In the genomic region with DNA sequence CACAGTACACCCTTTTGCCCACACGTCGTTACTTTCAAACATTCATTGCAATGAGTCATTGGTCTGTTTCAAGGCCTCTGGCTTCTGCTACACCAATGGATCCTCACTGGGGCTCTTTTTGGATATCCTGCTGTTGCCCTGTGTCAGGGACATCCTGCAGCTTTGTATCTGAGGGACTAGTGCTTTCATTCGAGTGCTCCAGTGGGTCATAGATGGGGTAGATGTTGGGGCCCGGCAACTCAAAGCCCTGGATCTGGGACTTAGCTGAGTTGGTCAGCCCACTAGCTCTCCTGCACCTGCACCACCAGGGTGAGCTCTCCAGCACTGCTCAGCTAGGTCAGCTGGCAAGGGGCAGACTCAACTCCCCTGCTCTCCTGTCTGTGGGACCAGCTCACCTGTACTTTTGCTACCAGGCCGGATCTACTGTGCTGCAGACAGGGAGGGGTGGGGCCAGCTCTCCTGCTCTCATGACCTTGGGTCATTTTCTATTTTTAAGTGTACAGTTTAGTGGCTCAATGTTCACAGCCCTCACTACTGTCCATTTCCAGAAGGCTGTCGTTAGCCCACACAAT, we compare ENCODE assay signal across 28 mouse cellular contexts. TPM values are rescaled to one million over a fixed set of nuclear protein-coding genes. Genes with fewer than 3 reads are reported as not detected.
DNase-seq lines count a peak whose midpoint lies in the region; ATAC-seq and TF ChIP-seq lines count a peak whose summit lies in the region.
"Had no signal": no experiment of that assay in that cellular context is flagged by ENCODE, and none has a peak within 500 bp of the region (broad histone marks: within the 10 kb centered on the region; RNA-seq: fewer than 3 reads in every experiment).

No protein-coding gene starts in this region.

- H3K4me3 ChIP-seq in kidney, postnatal 0 days (replicated peaks; ENCODE audit: low read depth, low read length), result no peak overlapping the region
- H3K4me3 ChIP-seq in midbrain, embryonic 11.5 days (ENCODE audit: low read depth, low read length), result no peak overlapping the region
- no peak overlapping the region for H3K4me3 ChIP-seq in midbrain, postnatal 0 days (ENCODE audit: low read depth, low read length)
- H3K4me3 ChIP-seq in left cerebral cortex, adult 2 months, result no peak overlapping the region
- H3K4me3 ChIP-seq: embryonic facial prominence, embryonic 13.5 days; forebrain, embryonic 10.5 days; forebrain, embryonic 15.5 days; layer of hippocampus, adult 2 months; limb, embryonic 13.5 days; megakaryocyte, embryonic 14.5 days; midbrain, embryonic 13.5 days had no signal

- no peaks in the 10 kb centered on the region for H3K4me1 ChIP-seq in kidney, postnatal 0 days (replicated peaks; ENCODE audit: insufficient read depth, low read length)
- no peaks in the 10 kb centered on the region for H3K4me1 ChIP-seq in midbrain, embryonic 11.5 days (ENCODE audit: control insufficient read depth, insufficient read depth, low read length)
- H3K4me1 ChIP-seq in midbrain, postnatal 0 days (ENCODE audit: insufficient read depth, low read length), result no peaks in the 10 kb centered on the region
- H3K4me1 ChIP-seq: embryonic facial prominence, embryonic 13.5 days; forebrain, embryonic 10.5 days; megakaryocyte, embryonic 14.5 days had no signal

- ATAC-seq in kidney, postnatal 0 days (replicated peaks; ENCODE audit: low FRiP score, low read depth), result no peak
- ATAC-seq in midbrain, embryonic 11.5 days (ENCODE audit: low FRiP score), result no peak
- no peak for ATAC-seq in midbrain, postnatal 0 days (ENCODE audit: low FRiP score)
- ATAC-seq: forebrain, embryonic 15.5 days; hindbrain, embryonic 16.5 days; lung, postnatal 0 days; midbrain, embryonic 13.5 days had no signal

- H3K27me3 ChIP-seq in kidney, postnatal 0 days (ENCODE audit: insufficient read depth, low read length), result no peaks in the 10 kb centered on the region
- H3K27me3 ChIP-seq in midbrain, embryonic 11.5 days (ENCODE audit: control insufficient read depth, insufficient read depth, low read length), result no peaks in the 10 kb centered on the region
- no peaks in the 10 kb centered on the region for H3K27me3 ChIP-seq in midbrain, postnatal 0 days (ENCODE audit: insufficient read depth, low read length)
- H3K27me3 ChIP-seq: embryonic facial prominence, embryonic 13.5 days; forebrain, embryonic 15.5 days; midbrain, embryonic 13.5 days had no signal

- no peaks in the 10 kb centered on the region for H3K9me3 ChIP-seq in kidney, postnatal 0 days (replicated peaks; ENCODE audit: low read length)
- no peaks in the 10 kb centered on the region for H3K9me3 ChIP-seq in midbrain, embryonic 11.5 days (ENCODE audit: control insufficient read depth, low read length)
- H3K9me3 ChIP-seq in midbrain, postnatal 0 days (ENCODE audit: low read length), result no peaks in the 10 kb centered on the region
- H3K9me3 ChIP-seq: embryonic facial prominence, embryonic 13.5 days; forebrain, embryonic 10.5 days; forebrain, embryonic 15.5 days; limb, embryonic 13.5 days; midbrain, embryonic 13.5 days had no signal

- peak; percentile 31; the same call in 1 of the 2 replicates for TF ChIP-seq CTCF in kidney, postnatal 0 days (IDR thresholded peaks at IDR 0.05; ENCODE audit: low read depth)
- TF ChIP-seq CTCF in midbrain, postnatal 0 days (IDR thresholded peaks at IDR 0.05), result no peak
- TF ChIP-seq CTCF in left cerebral cortex, adult 2 months (IDR thresholded peaks at IDR 0.05), result no peak

- no peak for DNase-seq in kidney, postnatal 0 days (ENCODE audit: low spot score)
- no peak for DNase-seq in kidney, adult 18-20 months
- DNase-seq in midbrain, embryonic 11.5 days (ENCODE audit: low spot score, missing footprints), result peak; percentile 26
- no peak for DNase-seq in midbrain, postnatal 0 days (ENCODE audit: low spot score)
- DNase-seq in adrenal gland, postnatal 25 days, result peak; percentile 9
- DNase-seq in left cerebral cortex, adult 2 months (ENCODE audit: extremely low spot score in 1 of 2, low spot score in 2 of 2), result no peak
- DNase-seq in testis, postnatal 14 days (ENCODE audit: low spot score), result no peak
- DNase-seq: B cell, adult 2 months; cerebellum, adult 11 months; cerebellum, adult 9-10 months; embryo, embryonic 11 days; gastrocnemius, postnatal 36 days; lung, adult 18-20 months; lung, postnatal 4 days; thymus, adult 18-20 months; thymus, postnatal 25 days had no signal

- intact Hi-C loops in left cerebral cortex, adult 2 months (cut with DNase I), result no loop called here

- 74% methylated on average over 6 of the region's 6 CpGs for WGBS in kidney, postnatal 0 days
- 85% methylated on average over 6 of the region's 6 CpGs for WGBS in midbrain, embryonic 11.5 days
- 86% methylated on average over 6 of the region's 6 CpGs for WGBS in midbrain, postnatal 0 days

- no peak overlapping the region for H3K27ac ChIP-seq in kidney, postnatal 0 days
- H3K27ac ChIP-seq in midbrain, embryonic 11.5 days (ENCODE audit: low read depth, low read length), result no peak overlapping the region
- H3K27ac ChIP-seq in midbrain, postnatal 0 days (ENCODE audit: low read depth, low read length), result no peak overlapping the region
- no peak overlapping the region for H3K27ac ChIP-seq in left cerebral cortex, adult 2 months
- H3K27ac ChIP-seq: embryonic facial prominence, embryonic 13.5 days; forebrain, embryonic 10.5 days; forebrain, embryonic 15.5 days; layer of hippocampus, adult 2 months; limb, embryonic 13.5 days; midbrain, embryonic 13.5 days had no signal

- no peak overlapping the region for H3K4me2 ChIP-seq in kidney, postnatal 0 days (ENCODE audit: low read length)
- H3K4me2 ChIP-seq in midbrain, embryonic 11.5 days, result no peak overlapping the region
- H3K4me2 ChIP-seq in midbrain, postnatal 0 days (ENCODE audit: low read depth, low read length, poor library complexity, severe bottlenecking), result no peak overlapping the region
- H3K4me2 ChIP-seq: embryonic facial prominence, embryonic 13.5 days; forebrain, embryonic 15.5 days; limb, embryonic 13.5 days; liver, embryonic 11.5 days; midbrain, embryonic 13.5 days had no signal

- H3K36me3 ChIP-seq in kidney, postnatal 0 days (ENCODE audit: insufficient read depth, low read length), result no peaks in the 10 kb centered on the region
- H3K36me3 ChIP-seq in midbrain, embryonic 11.5 days (ENCODE audit: control insufficient read depth, insufficient read depth, low read length), result no peaks in the 10 kb centered on the region
- H3K36me3 ChIP-seq in midbrain, postnatal 0 days (ENCODE audit: insufficient read depth, low read length), result no peaks in the 10 kb centered on the region
- H3K36me3 ChIP-seq: embryonic facial prominence, embryonic 13.5 days; forebrain, embryonic 10.5 days; forebrain, embryonic 15.5 days; limb, embryonic 13.5 days; midbrain, embryonic 13.5 days had no signal

- H3K9ac ChIP-seq in kidney, postnatal 0 days (ENCODE audit: low read depth, low read length), result no peak overlapping the region
- H3K9ac ChIP-seq in midbrain, embryonic 11.5 days (ENCODE audit: low read length), result no peak overlapping the region
- H3K9ac ChIP-seq in midbrain, postnatal 0 days (replicated peaks; ENCODE audit: low read length, poor library complexity, severe bottlenecking), result no peak overlapping the region
- H3K9ac ChIP-seq: embryonic facial prominence, embryonic 13.5 days; forebrain, embryonic 15.5 days; limb, embryonic 13.5 days; midbrain, embryonic 13.5 days had no signal

RNA-seq across cellular contexts. Expression of a gene that starts 42.4 kb away (rescaled TPM):
- polyA plus RNA-seq in kidney, postnatal 0 days (2015; fragmentation: Nextera tagmentation; extraction: Ambion mirVana), result 14.1 and 16.8 TPM in 2 replicates
- 9.6 and 10.1 TPM in 2 replicates for polyA plus RNA-seq in midbrain, embryonic 11.5 days (2014; fragmentation: Nextera tagmentation; extraction: Ambion mirVana)
- total RNA-seq in midbrain, postnatal 0 days (2014; rRNA removed), result 17.4 and 20.1 TPM in 2 replicates
- 13.5 and 16.2 TPM in 2 replicates for polyA plus RNA-seq in midbrain, postnatal 0 days (2015; fragmentation: Nextera tagmentation; extraction: Ambion mirVana)
- 4.6 and 6.7 TPM in 2 replicates for total RNA-seq in adrenal gland, postnatal 25 days (2021)
- total RNA-seq in left cerebral cortex, adult 2 months (2021), result 10 to 100 TPM; 20.9 to 22.0 TPM
- total RNA-seq: heart, adult 8-10 months; monocyte, adult 5-6 weeks had no signal

RNA-seq across cellular contexts. Expression of a gene that starts 57.3 kb away (rescaled TPM):
- polyA plus RNA-seq in kidney, postnatal 0 days (2015; fragmentation: Nextera tagmentation; extraction: Ambion mirVana), result 150 and 172 TPM in 2 replicates
- 64.9 and 67.3 TPM in 2 replicates for polyA plus RNA-seq in midbrain, embryonic 11.5 days (2014; fragmentation: Nextera tagmentation; extraction: Ambion mirVana)
- 57.4 and 60.8 TPM in 2 replicates for total RNA-seq in midbrain, postnatal 0 days (2014; rRNA removed)
- 69.8 and 70.1 TPM in 2 replicates for polyA plus RNA-seq in midbrain, postnatal 0 days (2015; fragmentation: Nextera tagmentation; extraction: Ambion mirVana)
- total RNA-seq in adrenal gland, postnatal 25 days (2021), result 68.8 and 77.6 TPM in 2 replicates
- 10 to 100 TPM; 28.9 to 30.1 TPM for total RNA-seq in left cerebral cortex, adult 2 months (2021)

Comparison
In these comparisons a context has a peak if more than half of its experiments do, and no peak if none do; other contexts are left out.
1. DNase-seq: peak in midbrain, embryonic 11.5 days (single experiment) and adrenal gland, postnatal 25 days (single experiment); none in kidney, postnatal 0 days (single experiment), kidney, adult 18-20 months (single experiment), midbrain, postnatal 0 days (single experiment), left cerebral cortex, adult 2 months (0 of 2) and testis, postnatal 14 days (single experiment).